Mouse (Mus musculus): ENCODE measurements around the gene Slc13a4. TPM values are rescaled to one million over a fixed set of nuclear protein-coding genes. Genes with fewer than 3 reads are reported as not detected.

Gene Slc13a4
- total RNA-seq, 1 experiment from 2014 or later: 0.33 TPM

- DNase-seq: peak; percentile 72
Observed at GRCm38 (mm10) chr6:35256691-35257090, 51.2 kb downstream of the Slc13a4 start.

GRCm38 (mm10) chr6:35255017-35255416 is 52.9 kb downstream of the Slc13a4 start:
- no peak for DNase-seq

DNA sequence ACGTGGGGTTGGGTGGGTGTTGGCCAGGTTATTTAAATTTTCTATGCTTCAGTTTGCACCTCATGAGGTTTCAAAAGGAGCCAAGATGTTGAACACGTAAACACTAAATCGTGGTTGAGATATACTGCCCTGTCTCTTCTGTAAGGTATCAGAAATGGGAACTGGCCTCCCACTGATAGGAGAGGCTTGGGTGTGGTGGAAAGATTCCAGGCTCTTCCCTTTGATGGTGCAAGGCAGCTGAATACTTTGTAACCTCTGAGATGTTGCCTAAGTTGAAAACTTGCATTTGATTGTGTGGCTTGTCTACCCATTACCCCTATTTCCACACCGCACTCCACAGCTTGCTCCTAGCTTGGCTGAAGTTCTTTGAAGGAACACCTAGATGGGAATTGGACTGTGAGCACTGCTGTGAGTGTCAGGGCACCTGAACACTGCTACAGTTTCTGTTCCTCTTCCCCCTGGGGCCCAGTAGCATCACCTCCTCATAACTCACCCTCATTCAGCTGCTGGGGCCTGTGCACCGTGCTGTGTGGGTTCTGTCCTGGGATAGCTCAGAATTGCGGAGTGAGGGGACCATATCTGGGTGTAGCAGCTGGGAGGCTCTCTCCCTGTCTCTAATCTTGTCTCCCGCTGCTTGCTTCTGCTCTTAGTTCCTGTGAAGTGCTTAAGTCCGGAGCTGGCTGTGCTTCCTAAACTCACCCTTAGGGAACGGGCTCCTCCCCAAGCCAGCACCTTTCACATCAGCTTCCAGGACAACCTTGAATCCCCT is 53.6 kb downstream of the Slc13a4 start:
- DNase-seq: no peak

DNA sequence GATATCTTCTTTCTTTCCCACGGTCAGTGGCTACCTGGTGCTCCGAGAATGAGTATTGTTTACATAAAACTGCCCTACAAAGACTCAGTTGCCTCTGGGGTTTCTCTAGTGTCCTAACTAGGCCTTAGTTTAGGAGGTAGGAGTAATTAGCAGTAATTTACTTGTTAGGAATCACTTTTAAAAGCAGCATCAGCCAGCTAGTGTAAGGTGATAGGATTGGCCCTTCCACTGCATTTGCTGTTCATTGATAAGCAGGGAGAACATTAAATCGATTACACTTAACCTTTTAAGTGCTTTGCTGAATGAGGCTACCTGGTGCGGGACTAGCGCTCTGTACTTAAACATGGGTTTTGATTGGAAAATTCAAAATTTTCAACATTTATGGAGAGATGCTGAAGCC is 54.5 kb downstream of the Slc13a4 start:
- no peak for DNase-seq

GRCm38 (mm10) chr6:35252477-35253346 is 55.2 kb downstream of the Slc13a4 start:
- DNase-seq: peak; percentile 93

GRCm38 (mm10) chr6:35251807-35252476 is 56.0 kb downstream of the Slc13a4 start:
- no peak for DNase-seq

GRCm38 (mm10) chr6:35245086-35245485 is 62.8 kb downstream of the Slc13a4 start:
- no peak for DNase-seq

DNA sequence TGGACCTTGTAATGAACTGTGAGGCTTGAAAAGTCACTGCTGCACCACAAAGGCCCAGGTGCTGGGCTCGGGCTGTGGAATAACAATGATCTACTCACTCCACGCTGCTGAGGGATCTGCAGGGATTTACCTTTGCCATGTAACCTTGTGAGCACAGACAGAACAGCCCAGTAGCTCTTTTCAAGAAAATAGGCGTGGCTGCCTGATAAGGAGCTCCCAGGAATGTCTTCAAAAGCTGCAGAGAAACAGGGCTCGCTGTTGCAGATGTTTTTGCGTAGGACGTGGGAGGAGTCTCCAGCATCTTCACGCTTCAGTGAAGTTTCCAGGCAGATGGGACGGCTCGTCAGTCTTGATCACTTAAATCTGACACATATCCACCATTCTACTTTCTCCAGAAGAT is 63.9 kb downstream of the Slc13a4 start:
- DNase-seq: no peak

DNA sequence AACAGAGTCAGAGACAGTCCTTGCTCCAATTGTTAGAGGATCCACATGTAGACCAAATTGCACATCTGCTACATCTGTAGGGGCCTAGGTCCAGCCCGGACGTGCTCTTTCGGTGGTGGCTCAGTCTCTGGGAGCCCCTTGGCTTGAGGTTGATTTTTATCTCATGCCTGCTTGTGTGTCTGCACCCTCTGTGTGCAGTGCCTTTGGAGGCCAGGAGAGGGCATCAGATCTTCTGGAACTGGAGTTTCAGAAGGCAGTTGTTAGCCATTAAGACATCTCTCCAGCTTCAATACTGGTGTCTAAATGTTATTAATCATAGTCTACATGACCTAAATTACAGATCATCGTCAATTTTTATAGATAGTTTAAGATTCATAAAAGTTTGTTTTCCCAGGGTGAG is 64.7 kb downstream of the Slc13a4 start:
- no peak for DNase-seq

DNA sequence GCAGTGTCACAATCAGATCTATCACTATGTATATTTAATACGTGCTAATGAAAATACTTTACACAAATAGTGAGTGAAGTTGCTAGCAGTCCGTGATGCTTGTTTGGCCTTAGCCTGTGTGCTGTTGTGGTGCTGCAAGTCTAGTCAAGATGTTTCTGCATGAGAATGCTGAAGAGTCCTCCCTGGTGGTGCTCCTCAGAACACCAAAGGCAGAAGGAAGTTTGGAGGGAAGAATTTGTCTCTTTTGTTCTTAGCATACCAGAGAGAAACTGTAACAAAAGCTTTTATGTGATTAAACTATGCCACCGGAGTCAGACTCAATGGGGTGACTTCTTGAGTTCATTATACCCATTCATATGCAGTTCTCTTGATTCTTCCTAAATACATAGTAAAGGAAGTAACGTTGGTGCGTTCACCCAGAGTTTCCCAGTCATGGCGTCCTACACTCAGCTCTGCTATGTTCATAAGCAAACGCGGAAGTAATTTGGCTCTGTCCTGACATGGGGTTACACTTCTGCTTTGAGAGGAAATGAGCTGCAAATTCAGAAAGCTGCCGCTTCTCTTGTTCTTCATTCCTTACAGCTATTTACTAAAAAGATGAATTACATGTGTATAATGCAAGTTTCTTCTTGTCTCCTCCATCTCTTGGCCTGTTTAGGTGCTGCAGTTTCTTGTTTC is 71.7 kb downstream of the Slc13a4 start:
- DNase-seq: no peak

GRCm38 (mm10) chr6:35229415-35229814 is 78.5 kb downstream of the Slc13a4 start:
- DNase-seq: no peak

DNA sequence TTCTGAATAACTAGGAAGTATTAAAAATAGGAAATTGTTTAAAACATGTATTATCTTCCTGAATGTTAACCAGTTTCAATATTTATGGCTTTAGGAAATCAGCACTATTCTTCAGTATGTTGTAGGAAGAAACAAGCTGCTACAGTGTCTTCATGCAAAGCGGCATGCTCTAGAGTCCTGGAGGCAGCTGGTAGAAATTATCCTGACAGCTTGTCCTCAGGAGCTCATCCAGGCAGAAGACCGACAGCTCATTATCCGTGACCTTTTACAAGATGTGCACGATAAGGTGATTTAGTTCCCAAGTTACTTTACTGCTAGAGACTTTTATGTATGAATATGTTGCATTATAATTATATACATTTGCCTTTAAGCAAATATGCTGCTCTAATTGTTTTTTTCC is 82.2 kb downstream of the Slc13a4 start:
- no peak for DNase-seq

Other genes with a start within 250 kb of the Slc13a4 start
- gene Cnot4, start 174.4 kb downstream of the Slc13a4 start, total RNA-seq (2021): 25.0 and 35.4 TPM in 2 replicates
- gene Nup205, start 130.7 kb downstream of the Slc13a4 start, total RNA-seq (2021): 35.2 and 37.1 TPM in 2 replicates
- gene Fam180a, start 18.0 kb upstream of the Slc13a4 start, total RNA-seq (2021): 1.0 and 1.1 TPM in 2 replicates
- 83.6 and 121 TPM in 2 replicates for gene Mtpn, start 231.8 kb upstream of the Slc13a4 start, total RNA-seq (2021)